Mouse (Mus musculus) MEL (cell line): ENCODE measurements at regions not wholly inside any gene's neighbourhood (a gene's known extent, or its start where the extent isn't known, plus 50 kb on each side); places are given as distances from the start of the nearest gene placed in this dataset.
A peak's percentile ranks its signal among the peaks of the same experiment; 100 is the strongest.

Experiments
- DNase-seq: peaks from one replicate; pipeline ENCODE4 v3.0.0; 2011; ENCODE audit warnings: low read depth, low spot score
- H3K27ac ChIP-seq: 2 replicates; pipeline ENCODE4 v1.5.1; 2012; ENCODE audit warnings: low read depth, mild to moderate bottlenecking, control low read depth, low read length, moderate library complexity; ENCODE audit not compliant: control insufficient read depth
- H3K27me3 ChIP-seq, 2 experiments: fragments of 150-350 bp in 1 of 2; sonication (generic) in 1 of 2; 2 replicates each; pipeline ENCODE4 v1.6.1; 2012; ENCODE audit warnings: low read length in 2 of 2, mild to moderate bottlenecking in 2 of 2, improper control_type of control experiment in 1 of 2, moderate library complexity in 1 of 2; ENCODE audit not compliant: insufficient read depth in 2 of 2, control insufficient read depth in 1 of 2
- H3K36me3 ChIP-seq, 2 experiments: 2 replicates each; pipeline ENCODE4 v1.6.1; 2012 to 2014; ENCODE audit warnings: low read length in 2 of 2, improper control_type of control experiment in 1 of 2, inconsistent platforms in 1 of 2, mild to moderate bottlenecking in 1 of 2; ENCODE audit not compliant: insufficient read depth in 2 of 2, control insufficient read depth in 1 of 2
- H3K4me1 ChIP-seq, 2 experiments: fragments of 150-350 bp in 1 of 2; sonication (generic) in 1 of 2; 2 replicates each; pipeline ENCODE4 v1.6.1; 2012; ENCODE audit warnings: low read length in 2 of 2, improper control_type of control experiment in 1 of 2, mild to moderate bottlenecking in 1 of 2; ENCODE audit not compliant: insufficient read depth in 2 of 2, control insufficient read depth in 1 of 2
- H3K4me3 ChIP-seq, 2 experiments: fragments of 150-350 bp in 1 of 2; sonication (generic) in 1 of 2; 2 replicates each; pipeline ENCODE4 v1.5.1; 2012; ENCODE audit warnings: low read depth in 2 of 2, low read length in 2 of 2, mild to moderate bottlenecking in 2 of 2, moderate library complexity in 2 of 2, control low read depth in 1 of 2, improper control_type of control experiment in 1 of 2; ENCODE audit not compliant: control insufficient read depth in 1 of 2, insufficient read depth in 1 of 2
- H3K79me2 ChIP-seq: 2 replicates; pipeline ENCODE4 v1.6.1; 2012; ENCODE audit warnings: mild to moderate bottlenecking, low read length, moderate library complexity; ENCODE audit not compliant: control insufficient read depth, poor library complexity, insufficient read depth
- H3K9ac ChIP-seq: 2 replicates; pipeline ENCODE4 v1.6.1; 2012; ENCODE audit warnings: low read depth, mild to moderate bottlenecking, control low read depth, low read length, moderate library complexity; ENCODE audit not compliant: control insufficient read depth, poor library complexity, severe bottlenecking
- H3K9me3 ChIP-seq: fragments of 150-350 bp; sonication (generic); replicated peaks from 2 replicates; pipeline ENCODE4 v1.6.1; 2012; ENCODE audit warnings: mild to moderate bottlenecking, low read length, improper control_type of control experiment, moderate library complexity; ENCODE audit not compliant: insufficient read depth
- CHD1 ChIP-seq: IDR thresholded peaks from 2 replicates; pipeline ENCODE4 v1.6.1; 2012; ENCODE audit warnings: low read depth, mild to moderate bottlenecking, inconsistent platforms, low read length, improper control_type of control experiment
- CTCF ChIP-seq, 3 experiments: IDR thresholded peaks in 2 of 3; conservative IDR thresholded peaks in 1 of 3; 2 replicates each; pipeline ENCODE4 v1.5.1; 2011 to 2012; ENCODE audit warnings: low read length in 3 of 3, low read depth in 2 of 3, mild to moderate bottlenecking in 2 of 3, improper control_type of control experiment in 1 of 3, inconsistent platforms in 1 of 3, mixed read lengths in 1 of 3, moderate library complexity in 1 of 3; ENCODE audit not compliant: control insufficient read depth in 1 of 3, insufficient read depth in 1 of 3, poor library complexity in 1 of 3, severe bottlenecking in 1 of 3
- E2F4 ChIP-seq: IDR thresholded peaks from 2 replicates; pipeline ENCODE4 v1.6.1; 2011; ENCODE audit warnings: low read depth, low read length, improper control_type of control experiment, borderline replicate concordance
- ELF1 ChIP-seq: IDR thresholded peaks from 2 replicates; pipeline ENCODE4 v1.6.1; 2014; ENCODE audit warnings: low read depth, mild to moderate bottlenecking, inconsistent platforms, low read length, improper control_type of control experiment, moderate library complexity
- EP300 ChIP-seq, 2 experiments: IDR thresholded peaks; 2 replicates each; pipeline ENCODE4 v1.6.1; 2011; ENCODE audit warnings: improper control_type of control experiment in 2 of 2, low read length in 2 of 2, low read depth in 1 of 2, mild to moderate bottlenecking in 1 of 2
- GATA1 ChIP-seq: IDR thresholded peaks from 2 replicates; pipeline ENCODE4 v1.6.1; 2011; ENCODE audit warnings: low read depth, low read length, improper control_type of control experiment
- HCFC1 ChIP-seq: IDR thresholded peaks from 2 replicates; pipeline ENCODE4 v1.6.1; 2012; ENCODE audit warnings: low read depth, mild to moderate bottlenecking, inconsistent platforms, low read length, improper control_type of control experiment, moderate library complexity
- JUND ChIP-seq: IDR thresholded peaks from 2 replicates; pipeline ENCODE4 v1.6.1; 2011; ENCODE audit warnings: low read depth, mild to moderate bottlenecking, improper control_type of control experiment, low read length
- KAT2A ChIP-seq: conservative IDR thresholded peaks from 2 replicates; pipeline ENCODE4 v1.6.1; 2012; ENCODE audit warnings: low read depth, low read length, improper control_type of control experiment, inconsistent platforms
- MAFK ChIP-seq: IDR thresholded peaks from 2 replicates; pipeline ENCODE4 v1.6.1; 2011; ENCODE audit warnings: low read depth, mild to moderate bottlenecking, low read length, improper control_type of control experiment, borderline replicate concordance
- MAX ChIP-seq: IDR thresholded peaks from 2 replicates; pipeline ENCODE4 v1.6.1; 2011; ENCODE audit warnings: low read length, improper control_type of control experiment
- MAZ ChIP-seq: IDR thresholded peaks from 2 replicates; pipeline ENCODE4 v1.6.1; 2012; ENCODE audit warnings: low read depth, mild to moderate bottlenecking, inconsistent platforms, low read length, improper control_type of control experiment
- MEF2A ChIP-seq: IDR thresholded peaks from 2 replicates; pipeline ENCODE4 v1.6.1; 2014; ENCODE audit warnings: low read depth, mild to moderate bottlenecking, inconsistent platforms, low read length, improper control_type of control experiment; ENCODE audit not compliant: poor library complexity, insufficient replicate concordance, severe bottlenecking; ENCODE audit errors: extremely low read depth
- MXI1 ChIP-seq: IDR thresholded peaks from 2 replicates; pipeline ENCODE4 v1.6.1; 2011; ENCODE audit warnings: mild to moderate bottlenecking, low read depth, low read length, improper control_type of control experiment
- MYB ChIP-seq: IDR thresholded peaks from 2 replicates; pipeline ENCODE4 v1.6.1; 2011; ENCODE audit warnings: mild to moderate bottlenecking, low read depth, low read length, improper control_type of control experiment
- NELFE ChIP-seq: IDR thresholded peaks from 2 replicates; pipeline ENCODE4 v1.6.1; 2011; ENCODE audit warnings: low read depth, low read length, improper control_type of control experiment
- NRF1 ChIP-seq: IDR thresholded peaks from 2 replicates; pipeline ENCODE4 v1.6.1; 2014; ENCODE audit warnings: low read depth, mild to moderate bottlenecking, inconsistent platforms, low read length, improper control_type of control experiment, moderate library complexity; ENCODE audit not compliant: poor library complexity, insufficient read depth, severe bottlenecking
- POLR2A ChIP-seq, 2 experiments: IDR thresholded peaks; 2 replicates each; pipeline ENCODE4 v1.6.1; 2011 to 2012; ENCODE audit warnings: low read length in 2 of 2, mild to moderate bottlenecking in 2 of 2, control low read depth in 1 of 2, improper control_type of control experiment in 1 of 2, low read depth in 1 of 2, moderate library complexity in 1 of 2; ENCODE audit not compliant: control insufficient read depth in 1 of 2, insufficient read depth in 1 of 2, poor library complexity in 1 of 2
- POLR2AphosphoS2 ChIP-seq: IDR thresholded peaks from 2 replicates; pipeline ENCODE4 v1.6.1; 2011; ENCODE audit warnings: low read length, improper control_type of control experiment
- RCOR1 ChIP-seq: IDR thresholded peaks from 2 replicates; pipeline ENCODE4 v1.6.1; 2012; ENCODE audit warnings: low read depth, mild to moderate bottlenecking, inconsistent platforms, low read length, improper control_type of control experiment
- SIN3A ChIP-seq: IDR thresholded peaks from 2 replicates; pipeline ENCODE4 v1.6.1; 2012; ENCODE audit warnings: low read length, improper control_type of control experiment, inconsistent platforms
- TAL1 ChIP-seq: IDR thresholded peaks from 2 replicates; pipeline ENCODE4 v1.6.1; 2012; ENCODE audit warnings: mild to moderate bottlenecking, inconsistent platforms, low read length, moderate library complexity, mixed read lengths
- TBP ChIP-seq: IDR thresholded peaks from 2 replicates; pipeline ENCODE4 v1.8.0; 2011; ENCODE audit warnings: low read depth, low read length, improper control_type of control experiment
- TCF12 ChIP-seq: IDR thresholded peaks from 2 replicates; pipeline ENCODE4 v1.6.1; 2014; ENCODE audit warnings: low read depth, mild to moderate bottlenecking, inconsistent platforms, low read length, improper control_type of control experiment, moderate library complexity
- UBTF ChIP-seq: IDR thresholded peaks from 2 replicates; pipeline ENCODE4 v1.6.1; 2012; ENCODE audit warnings: low read depth, mild to moderate bottlenecking, inconsistent platforms, low read length, improper control_type of control experiment, moderate library complexity, borderline replicate concordance; ENCODE audit not compliant: insufficient read depth
- USF1 ChIP-seq: IDR thresholded peaks from 2 replicates; pipeline ENCODE4 v1.6.1; 2014; ENCODE audit warnings: low read depth, mild to moderate bottlenecking, inconsistent platforms, low read length, improper control_type of control experiment, moderate library complexity
- USF2 ChIP-seq, 2 experiments: IDR thresholded peaks; 2 replicates each; pipeline ENCODE4 v1.6.1; 2011 to 2012; ENCODE audit warnings: improper control_type of control experiment in 2 of 2, low read length in 2 of 2, borderline replicate concordance in 1 of 2, inconsistent platforms in 1 of 2, low read depth in 1 of 2, mild to moderate bottlenecking in 1 of 2; ENCODE audit not compliant: insufficient read depth in 1 of 2
- ZC3H11A ChIP-seq: IDR thresholded peaks from 2 replicates; pipeline ENCODE4 v1.6.1; 2012; ENCODE audit warnings: low read depth, mild to moderate bottlenecking, inconsistent platforms, low read length, improper control_type of control experiment
- ZKSCAN1 ChIP-seq: IDR thresholded peaks from 2 replicates; pipeline ENCODE4 v1.6.1; 2012; ENCODE audit warnings: low read depth, mild to moderate bottlenecking, inconsistent platforms, low read length, improper control_type of control experiment, moderate library complexity

DNA sequence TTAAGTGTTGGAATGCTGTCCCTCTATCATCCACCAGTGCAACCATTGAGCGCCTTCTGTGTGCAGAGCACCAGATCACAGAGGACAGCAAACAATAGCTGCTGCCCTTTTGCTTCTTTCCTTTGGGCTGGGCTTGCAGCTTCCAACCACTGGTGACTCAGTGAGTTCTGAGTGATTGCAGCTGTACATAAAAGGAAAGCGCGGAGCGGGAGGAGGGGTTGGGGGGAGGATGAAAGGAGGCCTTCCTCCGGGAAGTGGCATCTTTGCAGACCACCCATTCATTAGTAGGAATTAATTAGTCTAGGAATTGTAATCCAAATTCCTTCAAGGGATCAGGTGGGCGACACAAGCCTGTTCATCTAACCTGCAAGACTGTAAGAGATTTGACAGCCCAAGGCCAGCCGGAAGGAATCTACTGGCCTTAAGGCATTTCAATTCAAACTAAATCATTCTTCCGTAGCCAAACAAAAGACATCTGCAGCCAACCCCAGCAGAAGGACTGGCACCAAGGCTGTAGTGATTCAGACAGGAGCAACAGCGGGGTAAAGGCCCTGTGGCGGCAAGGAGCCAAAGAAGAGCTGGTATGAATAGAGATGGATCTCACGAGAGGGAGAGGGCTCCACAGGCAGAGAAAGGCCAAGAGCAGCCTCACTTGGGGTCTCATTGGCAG is 52.8 kb upstream of the Sgk1 start:
- DNase-seq, result no peak
- Histone ChIP-seq H3K4me3 (no peak overlapping the region), H3K9ac (no peak overlapping the region), H3K36me3 (peaks cover 0 to 19% of the 10 kb centered on the region in 2 experiments; a peak in 2 of 4 replicates), H3K9me3 (no peaks in the 10 kb centered on the region), H3K4me1 (peaks cover 3 to 12% of the 10 kb centered on the region in 2 experiments; a peak in 3 of 4 replicates), H3K27ac (no peak overlapping the region), H3K27me3 (no peaks in the 10 kb centered on the region), H3K79me2 (no peaks in the 10 kb centered on the region)
- TF ChIP-seq EP300 (IDR thresholded peaks at IDR 0.05; ENCODE audit: low read depth in 1 of 2, low read length in 2 of 2) (no peak), TBP (no peak), ZC3H11A (no peak), NELFE (no peak), MEF2A (no peak)

DNA sequence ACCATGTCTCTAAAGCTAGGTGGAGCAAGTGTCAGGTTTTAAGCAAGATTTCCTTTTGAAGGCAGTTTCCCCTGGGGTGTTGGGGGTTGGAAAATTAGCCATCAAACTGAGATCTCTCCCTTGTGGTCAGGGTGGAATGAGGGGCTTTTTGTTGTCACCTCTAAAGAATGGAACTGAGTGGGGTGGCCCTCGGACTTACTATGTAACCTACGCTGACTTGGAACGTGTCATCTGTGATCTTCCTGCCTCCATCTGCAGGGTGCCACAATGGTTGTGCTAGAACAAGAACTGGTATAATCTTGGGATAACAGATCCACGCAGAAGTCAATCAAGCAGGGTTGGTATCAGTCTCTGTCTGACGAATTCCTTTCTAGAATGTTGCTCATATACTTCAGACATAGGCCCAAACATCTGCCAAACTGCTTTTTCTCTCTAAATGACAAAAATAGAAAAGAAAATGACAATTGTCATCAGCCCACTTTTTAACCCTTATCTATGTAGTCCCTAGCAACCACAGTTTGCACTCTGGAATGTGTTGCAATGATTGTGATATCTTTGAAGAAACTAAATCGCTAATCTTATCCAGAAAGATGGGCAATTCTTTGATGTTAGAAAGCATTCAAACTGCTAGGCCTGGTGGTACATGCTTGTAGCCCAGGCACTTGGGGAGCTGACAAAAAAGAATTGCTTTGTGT is 50.8 kb upstream of the Sgk1 start:
- H3K9me3 ChIP-seq, result no peaks in the 10 kb centered on the region
- no peaks in the 10 kb centered on the region for H3K27me3 ChIP-seq
- H3K4me1 ChIP-seq, result peaks cover 3 to 12% of the 10 kb centered on the region in 2 experiments; a peak in 3 of 4 replicates
- H3K27ac ChIP-seq, result peak overlapping the region; percentile 1; the same call in 1 of the 2 replicates
- H3K4me3 ChIP-seq, result no peak overlapping the region
- H3K36me3 ChIP-seq, result peaks cover 0 to 15% of the 10 kb centered on the region in 2 experiments; a peak in 2 of 4 replicates
- peak; percentile 33 for DNase-seq
- no peak overlapping the region for H3K9ac ChIP-seq
- H3K79me2 ChIP-seq, result no peaks in the 10 kb centered on the region
- TF ChIP-seq ZKSCAN1, result no peak
- TF ChIP-seq HCFC1, result no peak
- TF ChIP-seq MYB, result peak; percentile 21; the same call in 1 of the 2 replicates
- no peak for TF ChIP-seq POLR2AphosphoS2
- TF ChIP-seq USF2 (IDR thresholded peaks at IDR 0.05; ENCODE audit: borderline replicate concordance in 1 of 2, insufficient read depth in 1 of 2, low read depth in 1 of 2, low read length in 2 of 2), result no peak
- 0 out of 2 replicates have a peak, but pooled peaks have one; percentile 32 for TF ChIP-seq SIN3A
- no peak for TF ChIP-seq UBTF
- no peak for TF ChIP-seq MAFK
- TF ChIP-seq MXI1, result no peak
- TF ChIP-seq ZC3H11A, result no peak
- no peak for TF ChIP-seq MAX
- TF ChIP-seq JUND, result no peak
- TF ChIP-seq POLR2A (IDR thresholded peaks at IDR 0.05; ENCODE audit: control insufficient read depth in 1 of 2, insufficient read depth in 1 of 2, low read depth in 1 of 2, low read length in 2 of 2, poor library complexity in 1 of 2), result no peak
- peak; percentile 67 for TF ChIP-seq TCF12
- no peak for TF ChIP-seq ELF1
- TF ChIP-seq USF1, result no peak
- no peak for TF ChIP-seq E2F4
- peak; percentile 54 to 79 for TF ChIP-seq EP300 (IDR thresholded peaks at IDR 0.05; ENCODE audit: low read depth in 1 of 2, low read length in 2 of 2)
- TF ChIP-seq TBP, result no peak
- TF ChIP-seq NRF1, result no peak
- peak; percentile 78 for TF ChIP-seq GATA1
- TF ChIP-seq KAT2A, result no peak
- no peak for TF ChIP-seq CTCF (IDR thresholded peaks at IDR 0.05 in 2 of 3, conservative IDR thresholded peaks at IDR 0.05 in 1 of 3; ENCODE audit: control insufficient read depth in 1 of 3, insufficient read depth in 1 of 3, low read depth in 2 of 3, low read length in 3 of 3, poor library complexity in 1 of 3, severe bottlenecking in 1 of 3)
- TF ChIP-seq CHD1, result no peak
- TF ChIP-seq MAZ, result no peak
- peak; percentile 57; the same call in 1 of the 2 replicates for TF ChIP-seq RCOR1
- TF ChIP-seq TAL1, result no peak
